Mouse (Mus musculus): ENCODE measurements at regions not wholly inside any gene's neighbourhood (a gene's known extent, or its start where the extent isn't known, plus 50 kb on each side); places are given as distances from the start of the nearest gene placed in this dataset.
A peak's percentile ranks its signal among the peaks of the same experiment; 100 is the strongest.

DNA sequence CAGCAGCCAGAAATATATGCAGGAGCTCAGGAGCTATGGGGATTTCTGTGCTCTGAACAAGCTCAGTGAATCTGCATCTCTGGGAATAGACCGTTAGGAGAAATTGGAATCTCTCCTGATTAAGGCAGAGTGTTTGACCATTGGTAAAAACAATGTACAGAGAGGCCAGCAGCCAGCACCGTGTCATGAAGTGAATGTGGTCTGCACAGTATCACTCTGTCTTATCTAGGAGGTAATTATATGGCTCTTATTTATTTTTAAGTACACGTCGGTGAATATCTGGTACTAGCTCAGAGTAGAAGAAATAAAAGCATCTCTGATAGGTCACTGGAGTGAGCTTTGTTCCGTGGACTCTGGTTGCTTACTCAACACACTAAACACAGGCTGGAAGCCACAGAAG lies 879.8 kb downstream of the Ntrk3 start:
- H3K9me3 ChIP-seq (replicated peaks; ENCODE audit: control insufficient read depth, low read length) = no peaks in the 10 kb centered on the region
- 75% methylated on average over 5 of the region's 5 CpGs for WGBS
- H3K9ac ChIP-seq (replicated peaks; ENCODE audit: low read length) = no peak overlapping the region
- H3K27me3 ChIP-seq (ENCODE audit: control insufficient read depth, insufficient read depth, low read length) = no peaks in the 10 kb centered on the region
- no peak overlapping the region for H3K27ac ChIP-seq (replicated peaks; ENCODE audit: low read depth, low read length)
- DNase-seq (ENCODE audit: low spot score) = no peak
- no peak for ATAC-seq (replicated peaks; ENCODE audit: insufficient number of reproducible peaks, low FRiP score, low TSS enrichment, low read depth)
- H3K4me2 ChIP-seq (ENCODE audit: low read depth, low read length) = no peak overlapping the region
- H3K36me3 ChIP-seq (replicated peaks; ENCODE audit: control insufficient read depth, insufficient read depth, low read depth, low read length) = no peaks in the 10 kb centered on the region
- H3K4me3 ChIP-seq (ENCODE audit: low read depth, low read length) = no peak overlapping the region
- no peaks in the 10 kb centered on the region for H3K4me1 ChIP-seq (ENCODE audit: control insufficient read depth, insufficient read depth, low read length)

DNA sequence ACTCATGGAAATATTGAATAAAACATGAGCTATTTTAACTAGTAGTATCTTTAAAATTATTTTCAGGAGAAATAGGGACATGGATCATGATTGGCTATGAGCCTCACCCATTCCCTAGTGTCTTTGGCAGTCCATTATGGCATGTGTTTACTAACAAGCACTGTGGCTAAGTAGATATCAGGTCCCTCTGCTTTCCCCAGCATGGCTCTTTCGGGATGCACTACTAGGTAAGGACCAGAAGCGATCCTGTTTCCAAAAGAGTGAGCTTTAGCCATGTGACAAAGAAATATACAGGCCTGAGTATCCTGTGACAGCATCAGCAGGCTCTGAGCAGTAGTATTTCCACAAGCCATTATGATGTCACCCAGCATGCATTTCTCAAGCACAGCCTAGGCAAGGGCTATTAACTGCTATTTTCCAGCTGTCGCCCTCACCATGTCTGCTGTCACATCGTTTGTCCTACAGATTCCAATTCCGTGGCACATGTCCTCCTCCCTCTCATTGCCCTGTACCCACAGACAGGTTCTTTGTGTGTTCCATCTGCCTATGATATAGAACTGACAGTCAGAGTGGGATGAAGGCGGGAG lies 882.1 kb downstream of the Ntrk3 start:
- Histone ChIP-seq H3K4me1 (ENCODE audit: control insufficient read depth, insufficient read depth, low read length) (no peaks in the 10 kb centered on the region), H3K27me3 (ENCODE audit: control insufficient read depth, insufficient read depth, low read length) (no peaks in the 10 kb centered on the region), H3K27ac (replicated peaks; ENCODE audit: low read depth, low read length) (no peak overlapping the region), H3K9me3 (replicated peaks; ENCODE audit: control insufficient read depth, low read length) (no peaks in the 10 kb centered on the region), H3K36me3 (replicated peaks; ENCODE audit: control insufficient read depth, insufficient read depth, low read depth, low read length) (no peaks in the 10 kb centered on the region), H3K4me3 (ENCODE audit: low read depth, low read length) (no peak overlapping the region), H3K4me2 (ENCODE audit: low read depth, low read length) (no peak overlapping the region), H3K9ac (replicated peaks; ENCODE audit: low read length) (no peak overlapping the region)
- WGBS = 83% methylated on average over 6 of the region's 6 CpGs
- DNase-seq (ENCODE audit: low spot score) = no peak
- peak; percentile 56; the same call in 1 of the 2 replicates for ATAC-seq (replicated peaks; ENCODE audit: insufficient number of reproducible peaks, low FRiP score, low TSS enrichment, low read depth)

DNA sequence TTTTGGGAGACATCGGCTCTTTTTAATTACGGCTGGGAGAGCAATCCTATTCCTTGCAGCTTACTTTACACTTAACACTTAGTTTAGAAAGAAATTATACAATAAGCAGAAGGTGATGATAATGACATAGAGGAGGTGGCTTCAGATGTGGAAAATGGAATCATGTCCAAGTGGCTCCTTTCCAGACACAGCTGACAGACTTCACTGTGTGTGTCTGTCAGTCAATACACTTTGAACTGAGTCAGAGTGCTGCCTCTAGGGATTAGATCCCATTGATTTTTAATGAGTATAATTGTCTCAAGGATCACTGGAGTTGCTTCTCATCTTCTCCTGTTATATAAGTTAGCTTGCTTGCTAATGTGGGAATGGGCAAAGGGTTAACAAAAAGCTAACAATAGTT lies 882.7 kb downstream of the Ntrk3 start:
- DNase-seq (ENCODE audit: low spot score) = no peak
- ATAC-seq (replicated peaks; ENCODE audit: insufficient number of reproducible peaks, low FRiP score, low TSS enrichment, low read depth) = no peak
- Histone ChIP-seq H3K27me3 (ENCODE audit: control insufficient read depth, insufficient read depth, low read length) (no peaks in the 10 kb centered on the region), H3K9ac (replicated peaks; ENCODE audit: low read length) (no peak overlapping the region), H3K36me3 (replicated peaks; ENCODE audit: control insufficient read depth, insufficient read depth, low read depth, low read length) (no peaks in the 10 kb centered on the region), H3K4me2 (ENCODE audit: low read depth, low read length) (no peak overlapping the region), H3K4me1 (ENCODE audit: control insufficient read depth, insufficient read depth, low read length) (no peaks in the 10 kb centered on the region), H3K27ac (replicated peaks; ENCODE audit: low read depth, low read length) (no peak overlapping the region), H3K9me3 (replicated peaks; ENCODE audit: control insufficient read depth, low read length) (no peaks in the 10 kb centered on the region), H3K4me3 (ENCODE audit: low read depth, low read length) (no peak overlapping the region)
- WGBS = 83% methylated on average over 2 of the region's 2 CpGs

DNA sequence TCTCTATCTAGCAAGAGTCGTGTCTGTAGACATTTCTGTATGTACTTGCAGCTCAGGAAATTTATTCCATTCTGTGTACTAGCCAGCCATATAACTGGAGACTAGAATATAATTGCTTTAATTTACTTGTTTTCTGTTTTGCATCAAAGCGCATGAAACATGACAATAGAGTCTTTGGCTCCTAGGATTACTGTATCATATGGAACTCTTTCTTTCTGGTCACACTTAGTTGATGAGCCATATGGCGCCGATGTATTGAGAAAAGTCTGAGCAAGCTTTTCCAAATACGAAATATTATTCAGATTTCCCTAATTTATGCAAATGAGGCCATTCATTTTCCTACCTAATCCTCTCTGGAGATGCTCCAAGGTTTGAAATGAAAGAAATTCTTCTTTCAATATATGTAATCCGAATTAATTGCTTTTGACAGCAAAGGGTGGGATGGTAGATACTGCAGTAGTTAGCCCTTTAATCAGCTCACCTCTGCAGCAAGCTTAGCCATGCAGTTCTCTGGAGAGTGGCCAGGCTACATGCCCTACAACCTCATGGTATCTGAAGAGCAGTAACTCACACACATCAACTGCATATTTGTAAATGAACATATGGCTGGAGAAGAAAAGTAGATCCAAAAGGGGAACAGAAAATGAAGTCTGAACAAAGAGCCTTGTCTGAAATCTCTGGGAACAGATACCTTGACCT lies 913.4 kb downstream of the Ntrk3 start:
- ATAC-seq (replicated peaks; ENCODE audit: insufficient number of reproducible peaks, low FRiP score, low TSS enrichment, low read depth) (no peak), DNase-seq (ENCODE audit: low spot score) (no peak)
- no peaks in the 10 kb centered on the region for H3K9me3 ChIP-seq (replicated peaks; ENCODE audit: control insufficient read depth, low read length)
- H3K27me3 ChIP-seq (ENCODE audit: control insufficient read depth, insufficient read depth, low read length) = no peaks in the 10 kb centered on the region
- no peak overlapping the region for H3K4me3 ChIP-seq (ENCODE audit: low read depth, low read length)
- no peak overlapping the region for H3K4me2 ChIP-seq (ENCODE audit: low read depth, low read length)
- 83% methylated on average over 6 of the region's 6 CpGs for WGBS
- H3K27ac ChIP-seq (replicated peaks; ENCODE audit: low read depth, low read length) = no peak overlapping the region
- H3K9ac ChIP-seq (replicated peaks; ENCODE audit: low read length) = no peak overlapping the region
- no peaks in the 10 kb centered on the region for H3K4me1 ChIP-seq (ENCODE audit: control insufficient read depth, insufficient read depth, low read length)
- H3K36me3 ChIP-seq (replicated peaks; ENCODE audit: control insufficient read depth, insufficient read depth, low read depth, low read length) = no peaks in the 10 kb centered on the region

DNA sequence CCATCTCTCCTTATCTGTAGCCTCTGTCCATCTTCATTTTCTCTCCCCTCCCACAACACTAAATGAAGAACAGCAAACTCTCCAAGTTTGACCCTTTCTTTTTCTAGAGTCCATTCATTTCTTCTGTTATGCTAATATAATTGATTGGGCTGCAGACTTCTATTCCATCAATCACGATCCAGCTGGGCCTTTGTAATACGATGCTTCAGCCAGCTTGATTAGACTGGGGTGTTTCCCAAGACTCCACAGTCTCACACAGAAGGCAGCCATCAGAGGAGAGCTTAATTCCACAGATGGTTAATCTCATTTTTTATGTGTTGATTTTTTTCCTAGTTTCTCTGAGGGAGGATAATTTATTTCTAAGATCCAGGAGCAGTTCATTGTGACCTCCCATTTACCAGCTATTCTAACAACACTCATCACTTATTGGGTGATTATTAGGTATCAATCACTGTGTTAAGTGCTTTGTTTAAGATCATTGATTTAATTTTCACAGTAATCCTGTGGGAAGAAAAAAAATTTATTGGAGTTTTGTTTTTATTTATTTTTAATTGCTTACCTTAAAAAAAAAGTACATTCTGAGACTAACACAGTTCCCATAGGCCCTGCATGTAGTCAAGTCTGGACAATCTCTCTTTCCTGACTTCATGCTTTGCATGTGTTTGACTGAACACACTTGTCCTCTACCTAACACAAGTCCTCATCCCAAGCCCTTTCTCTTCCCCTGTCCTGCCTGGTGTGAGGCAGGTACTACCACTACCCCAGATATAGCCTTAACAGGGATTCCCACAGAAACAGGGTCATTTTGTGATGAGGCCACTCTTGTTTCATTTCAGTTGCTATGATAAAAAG lies 925.5 kb downstream of the Ntrk3 start:
- H3K27me3 ChIP-seq (ENCODE audit: control insufficient read depth, insufficient read depth, low read length) = no peaks in the 10 kb centered on the region
- H3K9ac ChIP-seq (replicated peaks; ENCODE audit: low read length) = no peak overlapping the region
- WGBS = 20% methylated on average over 2 of the region's 2 CpGs
- no peak overlapping the region for H3K4me3 ChIP-seq (ENCODE audit: low read depth, low read length)
- peak; percentile 43 for DNase-seq (ENCODE audit: low spot score)
- H3K9me3 ChIP-seq (replicated peaks; ENCODE audit: control insufficient read depth, low read length) = no peaks in the 10 kb centered on the region
- H3K27ac ChIP-seq (replicated peaks; ENCODE audit: low read depth, low read length) = no peak overlapping the region
- no peak overlapping the region for H3K4me2 ChIP-seq (ENCODE audit: low read depth, low read length)
- H3K36me3 ChIP-seq (replicated peaks; ENCODE audit: control insufficient read depth, insufficient read depth, low read depth, low read length) = no peaks in the 10 kb centered on the region
- ATAC-seq (replicated peaks; ENCODE audit: insufficient number of reproducible peaks, low FRiP score, low TSS enrichment, low read depth) = peak; percentile 78; the same call in 1 of the 2 replicates
- H3K4me1 ChIP-seq (ENCODE audit: control insufficient read depth, insufficient read depth, low read length) = no peaks in the 10 kb centered on the region

DNA sequence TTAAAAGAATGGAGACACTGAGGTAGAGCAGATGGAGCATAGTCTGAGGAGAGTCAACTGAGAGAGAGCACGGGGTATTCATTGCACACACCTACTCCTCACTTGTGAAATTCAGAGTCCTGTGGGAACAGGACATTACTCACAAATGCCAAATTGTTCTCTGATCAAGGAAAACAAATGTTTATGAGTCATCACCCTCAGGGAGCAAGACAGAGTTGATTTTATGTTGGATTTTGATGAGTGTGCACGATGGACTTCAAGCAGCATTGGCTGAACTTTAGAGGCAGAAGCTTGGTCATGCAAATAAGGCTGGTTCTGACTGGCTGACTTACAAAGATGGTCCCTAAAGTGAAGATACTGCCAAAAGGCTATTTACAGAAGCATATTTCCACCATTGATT lies 951.0 kb downstream of the Ntrk3 start:
- no peaks in the 10 kb centered on the region for H3K4me1 ChIP-seq (ENCODE audit: control insufficient read depth, insufficient read depth, low read length)
- ATAC-seq (replicated peaks; ENCODE audit: insufficient number of reproducible peaks, low FRiP score, low TSS enrichment, low read depth) = no peak
- 76% methylated on average over 2 of the region's 2 CpGs for WGBS

DNA sequence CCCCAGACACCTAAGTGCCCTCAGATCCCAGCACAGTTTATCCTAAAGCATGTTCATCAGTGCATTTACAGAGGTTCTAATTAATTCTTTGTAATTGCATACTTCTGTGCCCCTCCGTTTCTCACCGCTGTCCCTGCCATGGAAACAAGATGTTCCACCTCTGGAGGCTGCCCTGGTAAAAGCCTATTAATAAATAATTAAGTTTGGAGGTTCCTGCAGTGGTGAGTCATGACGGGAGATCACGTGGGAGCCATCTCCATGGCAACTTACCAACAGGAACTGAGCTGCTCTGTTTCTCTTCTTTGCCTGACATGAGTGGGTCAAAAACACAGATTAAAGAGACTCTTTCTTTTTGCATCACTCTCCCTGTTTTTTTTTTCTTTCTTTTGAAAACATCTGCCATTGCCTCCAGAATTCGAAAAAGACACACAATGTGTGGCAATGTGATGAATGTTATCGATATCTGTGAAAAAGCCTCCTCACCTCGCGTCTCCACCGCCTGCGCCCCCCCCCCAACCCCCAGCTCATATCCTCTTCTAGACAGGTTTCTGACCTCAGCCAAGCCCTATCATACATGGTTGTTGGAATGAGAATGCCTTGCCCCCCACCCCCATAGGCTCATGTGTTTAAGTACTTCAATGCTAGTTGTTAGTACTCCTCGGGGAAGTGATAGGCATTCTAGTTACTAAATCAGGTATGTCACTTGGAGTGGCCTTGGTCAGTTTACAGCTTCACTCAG lies 965.9 kb downstream of the Ntrk3 start:
- Histone ChIP-seq H3K9ac (replicated peaks; ENCODE audit: low read length) (no peak overlapping the region), H3K27me3 (ENCODE audit: control insufficient read depth, insufficient read depth, low read length) (no peaks in the 10 kb centered on the region), H3K36me3 (replicated peaks; ENCODE audit: control insufficient read depth, insufficient read depth, low read depth, low read length) (no peaks in the 10 kb centered on the region), H3K4me3 (ENCODE audit: low read depth, low read length) (no peak overlapping the region), H3K27ac (replicated peaks; ENCODE audit: low read depth, low read length) (no peak overlapping the region), H3K9me3 (replicated peaks; ENCODE audit: control insufficient read depth, low read length) (no peaks in the 10 kb centered on the region), H3K4me2 (ENCODE audit: low read depth, low read length) (no peak overlapping the region), H3K4me1 (ENCODE audit: control insufficient read depth, insufficient read depth, low read length) (no peaks in the 10 kb centered on the region)
- no peak for ATAC-seq (replicated peaks; ENCODE audit: insufficient number of reproducible peaks, low FRiP score, low TSS enrichment, low read depth)
- WGBS = 71% methylated on average over 11 of the region's 11 CpGs
- DNase-seq (ENCODE audit: low spot score) = peak; percentile 21

More for the DNA sequence above, 951.0 kb downstream of the Ntrk3 start:
- no peak for DNase-seq (ENCODE audit: low spot score)
- no peak overlapping the region for H3K4me2 ChIP-seq (ENCODE audit: low read depth, low read length)
- no peak overlapping the region for H3K4me3 ChIP-seq (ENCODE audit: low read depth, low read length)
- H3K9ac ChIP-seq (replicated peaks; ENCODE audit: low read length) = no peak overlapping the region
- no peak overlapping the region for H3K27ac ChIP-seq (replicated peaks; ENCODE audit: low read depth, low read length)
- no peaks in the 10 kb centered on the region for H3K9me3 ChIP-seq (replicated peaks; ENCODE audit: control insufficient read depth, low read length)
- H3K36me3 ChIP-seq (replicated peaks; ENCODE audit: control insufficient read depth, insufficient read depth, low read depth, low read length) = no peaks in the 10 kb centered on the region
- H3K27me3 ChIP-seq (ENCODE audit: control insufficient read depth, insufficient read depth, low read length) = no peaks in the 10 kb centered on the region

Data from embryonic facial prominence, embryonic 11.5 days (tissue).